Mouse (Mus musculus) embryonic facial prominence, embryonic 12.5 days (tissue): ENCODE data around the gene Gm20449. TPM values are rescaled to one million over a fixed set of nuclear protein-coding genes. Genes with fewer than 3 reads are reported as not detected.

Experiments used
- ATAC-seq: fragments of 200-750 bp; cut with Nextera tagmentation; 2 replicates; pipeline ENCODE4 v1.8.0; 2017; ENCODE audit not compliant: insufficient number of reproducible peaks, insufficient read depth, low FRiP score, low TSS enrichment
- H3K27ac ChIP-seq: fragments of 300-500 bp; sonication (generic); 2 replicates; pipeline ENCODE4 v1.5.1; 2016; ENCODE audit warnings: mild to moderate bottlenecking
- H3K27me3 ChIP-seq: fragments of 300-500 bp; sonication (generic); 2 replicates; pipeline ENCODE4 v1.6.1; 2016; ENCODE audit warnings: mild to moderate bottlenecking, moderate library complexity
- H3K36me3 ChIP-seq: fragments of 300-500 bp; sonication (generic); 2 replicates; pipeline ENCODE4 v1.6.1; 2016; ENCODE audit warnings: mild to moderate bottlenecking
- H3K4me1 ChIP-seq: fragments of 300-500 bp; sonication (generic); 2 replicates; pipeline ENCODE4 v1.6.1; 2016
- H3K4me2 ChIP-seq: fragments of 300-500 bp; sonication (generic); replicated peaks from 2 replicates; pipeline ENCODE4 v1.6.1; 2016; ENCODE audit warnings: mild to moderate bottlenecking, moderate library complexity
- H3K4me3 ChIP-seq: fragments of 300-500 bp; sonication (generic); 2 replicates; pipeline ENCODE4 v1.5.1; 2016; ENCODE audit warnings: mild to moderate bottlenecking
- H3K9ac ChIP-seq: fragments of 300-500 bp; sonication (generic); 2 replicates; pipeline ENCODE4 v1.6.1; 2016; ENCODE audit warnings: mild to moderate bottlenecking, moderate library complexity
- H3K9me3 ChIP-seq: fragments of 300-500 bp; sonication (generic); 2 replicates; pipeline ENCODE4 v1.6.1; 2016; ENCODE audit warnings: mild to moderate bottlenecking, moderate library complexity
- WGBS: fragments of 180-500 bp; shearing (Covaris S2); methylation state at CpG from one replicate; pipeline ENCODE4 v1.1.7; 2016; 5-methylcytosine and 5-hydroxymethylcytosine counted together
- polyA plus RNA-seq: library from polyadenylated mRNA; unstranded; fragments of >200 nt; fragmentation: Nextera tagmentation; extraction: Ambion mirVana; gene quantifications from 2 replicates; pipeline ENCODE4 v1.2.1, GENCODE M21; 2016

The Gm20449 gene
- polyA plus RNA-seq, 1 experiment from 2014 or later = 0.26 TPM

DNA sequence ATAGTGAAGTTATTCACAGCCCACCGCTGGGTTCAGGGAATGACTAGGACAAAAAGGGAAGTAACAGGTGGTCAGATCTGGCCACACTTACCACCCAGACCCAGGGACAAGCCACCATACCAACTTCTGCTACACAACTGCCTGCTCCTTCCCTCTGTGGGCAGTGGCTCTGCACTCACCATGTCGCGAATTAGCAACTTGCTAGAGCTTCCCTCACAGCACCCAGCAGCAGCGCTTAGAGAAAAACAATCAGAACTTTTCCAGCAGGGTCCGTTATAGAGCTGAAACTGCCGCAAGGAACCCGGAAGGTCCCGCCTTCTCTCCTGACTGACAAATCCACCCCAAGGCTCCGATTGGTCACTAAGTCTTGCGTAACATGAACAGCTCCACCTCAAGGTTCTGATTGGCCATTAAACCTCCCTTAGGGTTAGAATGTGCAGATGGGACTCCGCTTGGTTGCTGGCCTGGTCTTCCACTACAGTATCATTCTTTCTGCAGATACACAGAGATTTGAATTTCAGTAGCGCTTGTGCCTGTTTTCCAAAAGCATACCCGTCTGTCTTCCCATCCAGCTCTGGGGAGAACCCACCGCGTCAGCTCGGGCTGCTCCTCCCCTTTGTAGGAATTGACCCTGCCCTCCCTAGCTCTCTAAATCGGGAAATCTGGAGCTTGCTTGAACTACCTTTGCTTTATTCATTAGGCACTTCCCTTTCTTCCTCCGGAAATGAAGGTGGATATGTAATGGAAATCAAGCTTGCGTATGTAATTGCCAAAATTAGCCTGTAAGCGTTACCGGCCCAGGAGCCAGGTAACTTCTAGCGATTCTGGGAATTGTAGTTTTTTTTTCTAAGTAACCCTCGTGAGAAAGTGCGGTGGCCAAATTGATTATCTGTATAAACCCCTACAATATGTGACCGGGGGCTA, 105.9 kb downstream of the Gm20449 start, which contains the start of gene AI987944:
Gene AI987944 (minus strand): TSS at position 332 of the 924 bp plus-strand sequence.
- Histone ChIP-seq H3K36me3 (no peaks in the 10 kb centered on the region), H3K4me1 (no peaks in the 10 kb centered on the region), H3K4me2 (peak within 1 kb of the TSS; percentile 54), H3K27ac (peak within 1 kb of the TSS; percentile 83), H3K4me3 (peak within 1 kb of the TSS; percentile 59), H3K27me3 (no peaks in the 10 kb centered on the region), H3K9ac (peak within 1 kb of the TSS; percentile 60), H3K9me3 (no peaks in the 10 kb centered on the region)
- under 1% methylated on average over 25 of the region's 25 CpGs for WGBS
- peak; percentile 95 for ATAC-seq

Other genes starting within 250 kb of the Gm20449 start
- 10.0 TPM in 2 replicates for gene AI987944, start 106.0 kb downstream of the Gm20449 start, polyA plus RNA-seq
- 0.24 and 0.39 TPM in 2 replicates for gene Vmn2r57, start 50.7 kb downstream of the Gm20449 start, polyA plus RNA-seq
- gene AW146154, start 473 bp upstream of the Gm20449 start, polyA plus RNA-seq = 12.4 and 15.1 TPM in 2 replicates
- gene Gm6871, start 74.2 kb upstream of the Gm20449 start, polyA plus RNA-seq = not detected in 2 replicates
- gene 2610021A01Rik, start 99.8 kb upstream of the Gm20449 start, polyA plus RNA-seq = 15.5 and 16.3 TPM in 2 replicates
- gene Zfp788, start 133.8 kb upstream of the Gm20449 start, polyA plus RNA-seq = 14.1 and 15.4 TPM in 2 replicates